Mouse (Mus musculus) liver, adult 2 months (tissue): ENCODE data around the gene Rab3gap2. TPM values are rescaled to one million over a fixed set of nuclear protein-coding genes. Genes with fewer than 3 reads are reported as not detected.
A peak's percentile ranks its signal among the peaks of the same experiment; 100 is the strongest.

Experiments used
- DNase-seq: peaks from one replicate; pipeline ENCODE4 v3.0.0-alpha.2; 2011; ENCODE audit warnings: low read depth, low spot score; ENCODE audit errors: extremely low read depth
- H3K27ac ChIP-seq: fragments of 200-500 bp; replicated peaks from 2 replicates; pipeline ENCODE4 v1.5.1; 2012; ENCODE audit warnings: low read depth, mild to moderate bottlenecking, control low read depth, inconsistent platforms, low read length; ENCODE audit not compliant: insufficient read depth
- H3K27me3 ChIP-seq: fragments of 200-500 bp; 2 replicates; pipeline ENCODE4 v1.6.1; 2012; ENCODE audit warnings: mild to moderate bottlenecking, moderate library complexity, low read length, inconsistent platforms; ENCODE audit not compliant: control insufficient read depth, insufficient read depth
- H3K36me3 ChIP-seq: fragments of 200-500 bp; 2 replicates; pipeline ENCODE4 v1.6.1; 2012; ENCODE audit warnings: low read length, inconsistent platforms; ENCODE audit not compliant: control insufficient read depth, insufficient read depth
- H3K4me1 ChIP-seq: fragments of 200-500 bp; 2 replicates; pipeline ENCODE4 v1.6.1; 2011; ENCODE audit warnings: low read length; ENCODE audit not compliant: control insufficient read depth, insufficient read depth
- H3K4me3 ChIP-seq: fragments of 200-500 bp; 2 replicates; pipeline ENCODE4 v1.5.1; 2011; ENCODE audit warnings: low read depth, mild to moderate bottlenecking, control low read depth, low read length, moderate library complexity; ENCODE audit not compliant: insufficient read depth
- H3K79me2 ChIP-seq: fragments of 200-500 bp; 2 replicates; pipeline ENCODE4 v1.6.1; 2012; ENCODE audit warnings: inconsistent platforms, mild to moderate bottlenecking, low read length, moderate library complexity; ENCODE audit not compliant: control insufficient read depth, insufficient read depth
- H3K9ac ChIP-seq: fragments of 200-500 bp; 2 replicates; pipeline ENCODE4 v1.6.1; 2012; ENCODE audit warnings: low read depth, mild to moderate bottlenecking, control low read depth, inconsistent platforms, low read length
- CTCF ChIP-seq: fragments of 200-500 bp; IDR thresholded peaks from 2 replicates; pipeline ENCODE4 v1.5.1; 2011; ENCODE audit warnings: low read depth, low read length, control low read depth
- POLR2A ChIP-seq: fragments of 200-500 bp; IDR thresholded peaks from 2 replicates; pipeline ENCODE4 v1.6.1; 2011; ENCODE audit warnings: low read length, control low read depth; ENCODE audit not compliant: insufficient read depth; ENCODE audit errors: extremely low read depth
- WGBS: fragments of 180-500 bp; shearing (Covaris S2); methylation state at CpG from one replicate; pipeline ENCODE4 v1.1.7; 2018; 5-methylcytosine and 5-hydroxymethylcytosine counted together
- polyA plus RNA-seq: library from polyadenylated mRNA; depleted of rRNA; stranded (reverse); fragments of >200 nt; gene quantifications from 2 replicates; pipeline ENCODE4 v1.2.3, GENCODE M21; 2012
- total RNA-seq: library from RNA; depleted of rRNA; stranded (reverse); fragments of >200 nt; gene quantifications from 2 replicates; pipeline ENCODE4 v1.2.3, GENCODE M21; 2014

Gene Rab3gap2
- total and polyA plus RNA-seq, 2 experiments, result 9.3 to 12.4 TPM

DNA sequence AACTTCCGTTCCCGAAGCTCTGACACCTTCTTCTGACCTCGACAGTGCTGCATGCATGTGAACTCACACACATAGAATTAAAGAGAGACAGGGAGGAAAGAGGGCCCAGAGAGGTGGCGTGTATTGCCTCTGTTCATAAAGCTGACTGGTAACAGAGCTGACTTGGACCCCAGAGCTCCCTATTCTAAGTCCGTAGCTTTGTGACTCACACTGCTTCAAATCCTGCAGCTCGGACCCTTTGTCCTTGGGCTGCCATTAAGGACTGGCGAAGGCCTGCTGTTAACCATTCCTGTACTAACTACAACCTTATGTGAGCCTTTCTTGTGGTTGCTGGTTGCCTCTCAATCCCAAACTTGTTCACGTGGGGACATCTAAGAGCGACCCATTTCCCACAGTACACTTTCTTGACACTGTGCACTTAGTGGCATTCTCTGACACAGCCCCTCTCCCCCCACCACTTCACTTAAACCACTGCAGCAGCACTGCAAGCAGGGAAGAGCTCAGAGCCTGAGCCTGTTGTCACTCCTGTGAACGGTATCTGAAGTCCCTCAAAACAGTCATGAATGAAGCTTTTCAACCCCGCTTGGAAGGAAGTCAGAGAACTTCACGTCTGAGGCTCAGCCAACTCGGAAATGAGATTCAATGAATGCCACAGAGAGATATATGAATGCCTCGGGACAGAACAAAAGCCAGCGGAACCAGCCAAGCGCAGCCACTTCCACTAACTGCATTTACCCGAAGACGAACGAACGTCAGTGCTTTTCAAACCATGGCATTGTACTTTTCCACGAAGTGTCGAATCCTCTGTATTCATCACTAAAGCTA lies 3.1 kb upstream of the Rab3gap2 start:
- no peak for TF ChIP-seq CTCF
- TF ChIP-seq POLR2A, result no peak
- no peak for DNase-seq
- Histone ChIP-seq H3K27me3 (no peaks in the 10 kb centered on the region), H3K9ac (no peak overlapping the region), H3K4me3 (no peak overlapping the region), H3K79me2 (peaks cover 13% of the 10 kb centered on the region; the same call in 1 of the 2 replicates), H3K4me1 (peaks cover 7% of the 10 kb centered on the region), H3K27ac (no peak overlapping the region), H3K36me3 (no peaks in the 10 kb centered on the region)
- WGBS, result 80% methylated on average over 22 of the region's 22 CpGs

DNA sequence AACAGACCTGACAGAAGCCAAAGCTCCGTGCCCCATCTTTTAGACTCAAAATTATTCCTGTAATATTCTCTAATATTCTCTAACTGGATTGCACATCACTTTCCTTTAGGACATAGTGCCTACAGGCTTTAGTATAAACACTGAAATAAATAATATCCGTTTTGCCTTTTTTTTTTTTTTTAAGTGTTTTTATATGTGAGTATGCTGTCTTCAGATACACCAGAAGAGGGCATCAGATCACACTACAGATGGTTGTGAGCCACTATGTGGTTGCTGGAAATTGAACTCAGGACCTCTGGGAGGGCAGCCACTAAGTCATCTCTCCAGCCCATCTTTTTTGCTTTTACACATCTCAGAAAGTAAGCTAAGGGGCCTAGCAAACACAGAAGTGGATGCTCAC lies 1.9 kb upstream of the Rab3gap2 start:
- no peak for DNase-seq
- no peaks in the 10 kb centered on the region for H3K27me3 ChIP-seq
- H3K79me2 ChIP-seq, result peaks cover 19% of the 10 kb centered on the region; the same call in 1 of the 2 replicates
- H3K4me1 ChIP-seq, result peaks cover 7% of the 10 kb centered on the region
- no peak overlapping the region for H3K4me3 ChIP-seq
- no peak overlapping the region for H3K9ac ChIP-seq
- H3K36me3 ChIP-seq, result no peaks in the 10 kb centered on the region
- no peak for TF ChIP-seq CTCF
- TF ChIP-seq POLR2A, result no peak
- H3K27ac ChIP-seq, result no peak overlapping the region
- 90% methylated on average over 2 of the region's 2 CpGs for WGBS

DNA sequence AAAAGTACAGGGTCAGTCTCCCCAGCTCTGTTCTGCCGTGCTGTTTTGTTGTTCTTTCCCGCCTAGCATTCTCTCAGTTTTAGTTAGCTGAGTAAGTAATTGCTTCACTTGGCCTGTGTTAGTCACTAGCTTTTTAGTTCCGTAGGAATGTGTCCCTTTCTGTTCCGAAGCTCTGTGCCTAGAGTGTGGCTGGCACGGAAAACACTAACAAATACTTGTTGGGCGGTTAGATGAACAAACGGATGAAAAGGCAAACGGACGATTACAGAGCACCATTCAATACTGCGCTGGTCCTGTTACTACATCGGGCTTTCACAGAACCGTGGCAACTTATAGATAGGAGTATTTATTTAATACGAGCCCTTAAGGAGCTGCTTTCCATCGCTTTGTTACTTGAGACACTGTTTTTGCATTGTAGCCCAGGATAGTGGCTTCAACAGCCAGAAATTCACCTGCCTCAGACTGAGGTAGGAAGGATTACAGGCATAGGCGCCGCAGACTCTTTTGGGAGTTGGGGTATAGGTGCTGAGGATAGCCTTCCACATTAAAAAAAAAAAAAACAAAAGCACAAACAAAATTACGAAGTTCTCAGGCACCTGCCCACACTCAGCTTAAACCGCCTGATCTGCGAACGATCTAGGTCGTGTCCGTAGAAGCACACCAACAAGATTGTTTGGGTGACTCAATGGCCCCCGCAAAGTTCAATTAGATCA lies 565 bp upstream of the Rab3gap2 start:
- Histone ChIP-seq H3K27me3 (no peaks in the 10 kb centered on the region), H3K36me3 (no peaks in the 10 kb centered on the region), H3K79me2 (peaks cover 19% of the 10 kb centered on the region), H3K27ac (peak overlapping the region; percentile 91), H3K4me3 (peak overlapping the region; percentile 81), H3K4me1 (peaks cover 7% of the 10 kb centered on the region), H3K9ac (peak overlapping the region; percentile 73)
- peak; percentile 82 for DNase-seq
- WGBS, result under 1% methylated on average over 23 of the region's 23 CpGs
- TF ChIP-seq CTCF, result no peak
- TF ChIP-seq POLR2A, result no peak

DNA sequence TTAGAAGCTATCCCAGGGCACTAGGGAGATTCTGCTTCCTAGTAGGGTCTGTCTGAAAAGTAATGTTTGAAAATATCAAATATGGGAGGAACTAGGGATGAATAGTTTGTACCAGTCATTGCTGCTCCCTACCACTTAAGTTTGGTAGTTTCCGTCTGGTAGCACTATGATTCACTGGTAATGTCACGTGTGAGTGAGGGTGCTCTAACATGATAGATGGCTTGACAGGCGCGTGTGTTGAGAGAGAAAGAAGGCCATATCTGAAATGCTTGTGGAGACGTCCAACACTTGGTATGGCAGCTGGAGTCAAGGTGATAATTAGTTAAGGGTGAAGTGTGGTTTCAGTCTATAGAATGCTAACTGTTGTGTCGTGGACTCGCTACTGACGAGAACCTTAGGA lies 1.2 kb downstream of the Rab3gap2 start:
- no peak for TF ChIP-seq POLR2A
- no peak for TF ChIP-seq CTCF
- H3K9ac ChIP-seq, result peak overlapping the region; percentile 46; the same call in 1 of the 2 replicates
- DNase-seq, result no peak
- no peak overlapping the region for H3K4me3 ChIP-seq
- peaks cover 25% of the 10 kb centered on the region for H3K79me2 ChIP-seq
- H3K36me3 ChIP-seq, result no peaks in the 10 kb centered on the region
- 74% methylated on average over 8 of the region's 8 CpGs for WGBS
- no peaks in the 10 kb centered on the region for H3K27me3 ChIP-seq
- H3K27ac ChIP-seq, result no peak overlapping the region
- H3K4me1 ChIP-seq, result peaks cover 7% of the 10 kb centered on the region

DNA sequence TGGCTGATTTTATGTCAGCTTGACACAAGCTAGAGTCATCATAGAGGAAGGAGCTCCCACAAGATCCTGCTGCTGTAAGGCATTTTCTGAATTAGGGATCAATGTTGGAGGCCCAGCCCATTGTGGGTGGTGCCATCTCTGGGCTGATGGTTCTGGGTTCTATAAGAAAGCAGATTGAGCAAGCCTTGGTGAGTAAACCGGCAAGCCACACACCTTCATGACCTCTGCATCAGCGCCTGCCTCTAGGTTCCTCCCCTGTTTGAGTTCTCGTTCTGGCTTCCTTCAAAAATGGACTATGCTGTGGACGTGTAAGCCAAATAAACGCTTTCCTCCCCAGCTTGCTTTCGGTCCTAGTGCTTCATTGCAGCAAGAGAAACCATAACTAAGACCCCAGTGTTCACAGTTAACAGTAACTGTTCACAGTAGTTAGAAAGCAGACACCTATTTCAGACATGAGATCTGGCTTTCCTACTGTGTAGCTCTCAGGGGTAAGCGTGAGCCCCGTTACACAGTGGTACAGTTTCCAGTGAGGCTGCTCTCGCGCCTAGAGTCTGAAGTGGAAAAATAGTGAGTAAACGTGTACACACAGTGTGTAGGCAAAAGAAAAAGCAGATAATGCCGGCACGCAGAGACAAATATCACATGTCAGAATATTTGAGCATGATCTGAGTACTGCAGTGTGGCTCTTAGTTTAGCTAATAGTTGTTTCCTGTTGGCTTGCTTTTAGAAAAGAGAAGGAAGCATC lies 4.1 kb downstream of the Rab3gap2 start:
- no peak for DNase-seq
- H3K9ac ChIP-seq, result no peak overlapping the region; the same call in 1 of the 2 replicates
- no peaks in the 10 kb centered on the region for H3K36me3 ChIP-seq
- TF ChIP-seq POLR2A, result no peak
- no peak for TF ChIP-seq CTCF
- H3K4me1 ChIP-seq, result peaks cover 7% of the 10 kb centered on the region
- 47% methylated on average over 13 of the region's 13 CpGs for WGBS
- peaks cover 33% of the 10 kb centered on the region for H3K79me2 ChIP-seq
- H3K27ac ChIP-seq, result peak overlapping the region; percentile 41
- H3K4me3 ChIP-seq, result 0 out of 2 replicates have a peak overlapping the region, but pooled peaks have one; percentile 3
- no peaks in the 10 kb centered on the region for H3K27me3 ChIP-seq
